Mouse (Mus musculus): ENCODE measurements at regions not wholly inside any gene's neighbourhood (a gene's known extent, or its start where the extent isn't known, plus 50 kb on each side); places are given as distances from the start of the nearest gene placed in this dataset.

- no peak for ATAC-seq (ENCODE audit: low FRiP score, low TSS enrichment)
- Histone ChIP-seq H3K4me2 (replicated peaks; ENCODE audit: low read depth) (no peak overlapping the region), H3K9me3 (ENCODE audit: control insufficient read depth, low read length) (no peaks in the 10 kb centered on the region), H3K4me3 (ENCODE audit: low read depth, low read length) (no peak overlapping the region), H3K27me3 (ENCODE audit: control insufficient read depth, insufficient read depth, low read length) (no peaks in the 10 kb centered on the region), H3K27ac (replicated peaks) (no peak overlapping the region), H3K4me1 (replicated peaks; ENCODE audit: control insufficient read depth, insufficient read depth) (no peaks in the 10 kb centered on the region), H3K36me3 (ENCODE audit: control insufficient read depth, insufficient read depth, low read length) (no peaks in the 10 kb centered on the region), H3K9ac (ENCODE audit: low read length) (no peak overlapping the region)
- DNase-seq (ENCODE audit: low spot score): no peak
- WGBS: 49% methylated on average over 3 of the region's 3 CpGs
- no peak for TF ChIP-seq EP300 (optimal IDR thresholded peaks at IDR 0.05)
- TF ChIP-seq CTCF (IDR thresholded peaks at IDR 0.05; ENCODE audit: low read depth): no peak
Measured at GRCm38 (mm10) chr1:35975611-35976208, 92.5 kb upstream of the Hs6st1 start.

GRCm38 (mm10) chr1:35976528-35976927 lies 91.7 kb upstream of the Hs6st1 start:
- no peak for ATAC-seq (ENCODE audit: low FRiP score, low TSS enrichment)
- Histone ChIP-seq H3K4me3 (ENCODE audit: low read depth, low read length) (no peak overlapping the region), H3K9ac (ENCODE audit: low read length) (no peak overlapping the region), H3K9me3 (ENCODE audit: control insufficient read depth, low read length) (no peaks in the 10 kb centered on the region), H3K36me3 (ENCODE audit: control insufficient read depth, insufficient read depth, low read length) (no peaks in the 10 kb centered on the region), H3K4me1 (replicated peaks; ENCODE audit: control insufficient read depth, insufficient read depth) (no peaks in the 10 kb centered on the region), H3K27ac (replicated peaks) (no peak overlapping the region), H3K4me2 (replicated peaks; ENCODE audit: low read depth) (no peak overlapping the region), H3K27me3 (ENCODE audit: control insufficient read depth, insufficient read depth, low read length) (no peaks in the 10 kb centered on the region)
- 59% methylated on average over 2 of the region's 2 CpGs for WGBS
- no peak for DNase-seq (ENCODE audit: low spot score)
- TF ChIP-seq EP300 (optimal IDR thresholded peaks at IDR 0.05) (no peak), CTCF (IDR thresholded peaks at IDR 0.05; ENCODE audit: low read depth) (no peak)

DNA sequence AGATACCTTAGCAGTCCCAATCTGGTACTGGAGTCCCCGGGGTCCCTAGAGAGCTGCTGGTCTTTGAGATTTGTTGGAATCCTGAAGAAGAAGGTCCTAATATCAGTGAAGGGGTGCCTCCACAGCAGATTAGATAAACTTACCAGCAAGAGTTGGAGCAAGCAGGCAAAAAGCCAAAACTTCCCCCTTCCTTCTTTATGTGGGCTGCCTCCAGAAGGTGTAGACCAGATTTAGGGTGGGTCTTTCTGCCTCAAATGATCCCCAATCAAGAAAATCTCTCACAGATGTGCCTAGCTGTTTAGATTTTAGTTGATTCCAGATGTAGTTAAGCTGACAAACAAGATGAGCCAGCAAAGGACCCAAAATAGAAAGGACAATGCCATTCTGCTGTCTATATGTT lies 90.1 kb upstream of the Hs6st1 start:
- H3K4me3 ChIP-seq (ENCODE audit: low read depth, low read length): no peak overlapping the region
- no peaks in the 10 kb centered on the region for H3K27me3 ChIP-seq (ENCODE audit: control insufficient read depth, insufficient read depth, low read length)
- no peaks in the 10 kb centered on the region for H3K36me3 ChIP-seq (ENCODE audit: control insufficient read depth, insufficient read depth, low read length)
- no peak for TF ChIP-seq EP300 (optimal IDR thresholded peaks at IDR 0.05)
- no peak for TF ChIP-seq CTCF (IDR thresholded peaks at IDR 0.05; ENCODE audit: low read depth)
- H3K4me1 ChIP-seq (replicated peaks; ENCODE audit: control insufficient read depth, insufficient read depth): no peaks in the 10 kb centered on the region
- no peak overlapping the region for H3K4me2 ChIP-seq (replicated peaks; ENCODE audit: low read depth)
- 92% methylated on average over 1 of the region's 1 CpGs for WGBS
- DNase-seq (ENCODE audit: low spot score) (no peak), ATAC-seq (ENCODE audit: low FRiP score, low TSS enrichment) (no peak)
- no peak overlapping the region for H3K9ac ChIP-seq (ENCODE audit: low read length)
- H3K27ac ChIP-seq (replicated peaks): no peak overlapping the region
- no peaks in the 10 kb centered on the region for H3K9me3 ChIP-seq (ENCODE audit: control insufficient read depth, low read length)

DNA sequence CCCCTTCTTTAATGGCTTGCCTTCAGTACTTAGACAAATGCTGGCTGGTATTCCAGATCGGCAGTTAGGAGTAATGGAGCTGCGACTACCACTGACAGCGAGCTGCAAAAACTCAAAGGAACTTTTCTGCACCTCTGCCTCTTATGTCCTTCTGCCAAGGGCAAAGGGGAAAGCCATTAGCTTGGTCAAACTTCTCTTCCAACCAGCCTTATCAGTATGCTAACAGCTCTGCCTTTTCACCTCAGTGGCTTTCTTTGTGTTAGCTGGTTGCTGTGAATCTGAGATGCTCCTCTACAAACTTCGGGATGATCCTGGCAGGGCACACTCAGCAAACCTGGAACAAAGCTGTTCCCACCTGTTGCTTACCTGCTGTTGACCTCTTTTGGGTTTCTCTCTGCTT lies 89.4 kb upstream of the Hs6st1 start:
- no peaks in the 10 kb centered on the region for H3K9me3 ChIP-seq (ENCODE audit: control insufficient read depth, low read length)
- 51% methylated on average over 4 of the region's 4 CpGs for WGBS
- no peak for DNase-seq (ENCODE audit: low spot score)

GRCm38 (mm10) chr1:35981226-35981625 lies 87.0 kb upstream of the Hs6st1 start:
- no peaks in the 10 kb centered on the region for H3K36me3 ChIP-seq (ENCODE audit: control insufficient read depth, insufficient read depth, low read length)
- H3K27ac ChIP-seq (replicated peaks): no peak overlapping the region
- H3K9ac ChIP-seq (ENCODE audit: low read length): no peak overlapping the region
- H3K4me1 ChIP-seq (replicated peaks; ENCODE audit: control insufficient read depth, insufficient read depth): no peaks in the 10 kb centered on the region
- H3K9me3 ChIP-seq (ENCODE audit: control insufficient read depth, low read length): no peaks in the 10 kb centered on the region
- DNase-seq (ENCODE audit: low spot score): no peak
- TF ChIP-seq CTCF (IDR thresholded peaks at IDR 0.05; ENCODE audit: low read depth) (no peak), EP300 (optimal IDR thresholded peaks at IDR 0.05) (no peak)
- WGBS: 90% methylated on average over 4 of the region's 4 CpGs
- ATAC-seq (ENCODE audit: low FRiP score, low TSS enrichment): no peak
- no peak overlapping the region for H3K4me2 ChIP-seq (replicated peaks; ENCODE audit: low read depth)
- no peaks in the 10 kb centered on the region for H3K27me3 ChIP-seq (ENCODE audit: control insufficient read depth, insufficient read depth, low read length)
- no peak overlapping the region for H3K4me3 ChIP-seq (ENCODE audit: low read depth, low read length)

More for the DNA sequence above, 89.4 kb upstream of the Hs6st1 start:
- Histone ChIP-seq H3K36me3 (ENCODE audit: control insufficient read depth, insufficient read depth, low read length) (no peaks in the 10 kb centered on the region), H3K27me3 (ENCODE audit: control insufficient read depth, insufficient read depth, low read length) (no peaks in the 10 kb centered on the region), H3K4me3 (ENCODE audit: low read depth, low read length) (no peak overlapping the region), H3K9ac (ENCODE audit: low read length) (no peak overlapping the region), H3K4me2 (replicated peaks; ENCODE audit: low read depth) (no peak overlapping the region), H3K4me1 (replicated peaks; ENCODE audit: control insufficient read depth, insufficient read depth) (no peaks in the 10 kb centered on the region), H3K27ac (replicated peaks) (no peak overlapping the region)
- TF ChIP-seq CTCF (IDR thresholded peaks at IDR 0.05; ENCODE audit: low read depth) (no peak), EP300 (optimal IDR thresholded peaks at IDR 0.05) (no peak)
- no peak for ATAC-seq (ENCODE audit: low FRiP score, low TSS enrichment)

GRCm38 (mm10) chr1:35983361-35983760 lies 84.8 kb upstream of the Hs6st1 start:
- H3K9ac ChIP-seq (ENCODE audit: low read length): no peak overlapping the region
- DNase-seq (ENCODE audit: low spot score) (no peak), ATAC-seq (ENCODE audit: low FRiP score, low TSS enrichment) (no peak)
- 83% methylated on average over 3 of the region's 3 CpGs for WGBS
- H3K4me1 ChIP-seq (replicated peaks; ENCODE audit: control insufficient read depth, insufficient read depth): no peaks in the 10 kb centered on the region
- no peaks in the 10 kb centered on the region for H3K27me3 ChIP-seq (ENCODE audit: control insufficient read depth, insufficient read depth, low read length)
- no peak overlapping the region for H3K27ac ChIP-seq (replicated peaks)
- H3K36me3 ChIP-seq (ENCODE audit: control insufficient read depth, insufficient read depth, low read length): no peaks in the 10 kb centered on the region
- H3K4me3 ChIP-seq (ENCODE audit: low read depth, low read length): no peak overlapping the region
- no peaks in the 10 kb centered on the region for H3K9me3 ChIP-seq (ENCODE audit: control insufficient read depth, low read length)
- no peak for TF ChIP-seq EP300 (optimal IDR thresholded peaks at IDR 0.05)
- TF ChIP-seq CTCF (IDR thresholded peaks at IDR 0.05; ENCODE audit: low read depth): no peak
- H3K4me2 ChIP-seq (replicated peaks; ENCODE audit: low read depth): no peak overlapping the region

Data from stomach, postnatal 0 days (tissue).